Mouse (Mus musculus): ENCODE measurements at regions not wholly inside any gene's neighbourhood (a gene's known extent, or its start where the extent isn't known, plus 50 kb on each side); places are given as distances from the start of the nearest gene placed in this dataset.

GRCm38 (mm10) chr3:148052516-148052915 lies 937.8 kb downstream of the Adgrl2 start:
- TF ChIP-seq CTCF (IDR thresholded peaks at IDR 0.05; ENCODE audit: insufficient read depth, low read length) (no peak), POLR2A (IDR thresholded peaks at IDR 0.05; ENCODE audit: borderline replicate concordance, extremely low read depth, low read depth, low read length) (no peak)
